Mouse (Mus musculus) kidney, postnatal 0 days (tissue): ENCODE data around the gene Ints12. TPM values are rescaled to one million over a fixed set of nuclear protein-coding genes. Genes with fewer than 3 reads are reported as not detected.

Source experiments
- ATAC-seq: fragments of 200-750 bp; cut with Nextera tagmentation; replicated peaks from 2 replicates; pipeline ENCODE4 v1.8.0; 2017; ENCODE audit warnings: low read depth, moderate number of reproducible peaks, moderate TSS enrichment, moderate library complexity; ENCODE audit not compliant: low FRiP score
- DNase-seq: peaks from one replicate; pipeline ENCODE4 v3.0.0-alpha.2; 2016; ENCODE audit warnings: low spot score
- H3K27ac ChIP-seq: fragments of 300-500 bp; sonication (generic); 2 replicates; pipeline ENCODE4 v1.5.1; 2014; ENCODE audit warnings: mild to moderate bottlenecking
- H3K27me3 ChIP-seq: fragments of 300-500 bp; sonication (generic); 2 replicates; pipeline ENCODE4 v1.6.1; 2014; ENCODE audit warnings: low read length, mixed read lengths; ENCODE audit not compliant: insufficient read depth
- H3K36me3 ChIP-seq: fragments of 300-500 bp; sonication (generic); 2 replicates; pipeline ENCODE4 v1.6.1; 2014; ENCODE audit warnings: low read length, mixed read lengths; ENCODE audit not compliant: insufficient read depth
- H3K4me1 ChIP-seq: fragments of 300-500 bp; sonication (generic); replicated peaks from 2 replicates; pipeline ENCODE4 v1.6.1; 2014; ENCODE audit warnings: antibody characterized with exemption, low read length, mixed read lengths; ENCODE audit not compliant: insufficient read depth
- H3K4me2 ChIP-seq: fragments of 300-500 bp; sonication (generic); 2 replicates; pipeline ENCODE4 v1.6.1; 2014; ENCODE audit warnings: mild to moderate bottlenecking, low read length, moderate library complexity, mixed read lengths
- H3K4me3 ChIP-seq: fragments of 300-500 bp; sonication (generic); replicated peaks from 2 replicates; pipeline ENCODE4 v1.5.1; 2014; ENCODE audit warnings: low read depth, low read length
- H3K9ac ChIP-seq: fragments of 300-500 bp; sonication (generic); 2 replicates; pipeline ENCODE4 v1.6.1; 2014; ENCODE audit warnings: low read depth, low read length
- H3K9me3 ChIP-seq: fragments of 300-500 bp; sonication (generic); replicated peaks from 2 replicates; pipeline ENCODE4 v1.6.1; 2016; ENCODE audit warnings: low read length, inconsistent platforms, mixed read lengths
- CTCF ChIP-seq: IDR thresholded peaks from 2 replicates; pipeline ENCODE4 v1.5.1; 2016; ENCODE audit warnings: antibody characterized with exemption, low read depth, mild to moderate bottlenecking, moderate library complexity
- WGBS: fragments of 180-500 bp; shearing (Covaris S2); extraction: QIAGEN DNeasy Blood & Tissue Kit; methylation state at CpG from one replicate; pipeline ENCODE4 v1.1.7; 2014; 5-methylcytosine and 5-hydroxymethylcytosine counted together
- polyA plus RNA-seq: library from polyadenylated mRNA; unstranded; fragments of >200 nt; fragmentation: Nextera tagmentation; extraction: Ambion mirVana; gene quantifications from 2 replicates; pipeline ENCODE4 v1.2.1, GENCODE M21; 2015

Gene Ints12
- polyA plus RNA-seq, 1 experiment from 2014 or later, result 21.4 TPM

DNA sequence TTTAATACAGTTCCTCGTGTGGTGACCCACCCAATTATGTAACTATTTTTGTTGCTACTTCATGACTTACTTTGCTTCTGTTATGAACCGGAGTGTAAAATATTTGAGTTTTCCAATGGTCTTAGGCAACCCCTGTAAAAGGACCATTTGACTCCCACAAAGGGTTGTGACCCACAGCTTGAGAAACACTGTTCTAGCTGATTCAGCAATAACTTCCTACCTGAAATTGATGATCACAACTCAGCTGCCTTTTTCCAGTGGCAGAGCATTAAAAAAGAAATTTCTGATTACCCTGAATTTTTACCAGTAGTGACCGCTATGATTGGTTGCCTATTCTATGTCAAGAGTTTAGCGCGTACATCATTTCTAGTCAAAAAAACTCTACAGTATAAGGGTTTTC is 39.7 kb downstream of the Ints12 start:
- Histone ChIP-seq H3K4me3 (no peak overlapping the region), H3K36me3 (no peaks in the 10 kb centered on the region), H3K4me2 (no peak overlapping the region), H3K27ac (no peak overlapping the region), H3K27me3 (no peaks in the 10 kb centered on the region), H3K9ac (no peak overlapping the region), H3K4me1 (no peaks in the 10 kb centered on the region), H3K9me3 (no peaks in the 10 kb centered on the region)
- no peak for TF ChIP-seq CTCF
- DNase-seq, result no peak
- ATAC-seq, result no peak
- 96% methylated on average over 5 of the region's 5 CpGs for WGBS

DNA sequence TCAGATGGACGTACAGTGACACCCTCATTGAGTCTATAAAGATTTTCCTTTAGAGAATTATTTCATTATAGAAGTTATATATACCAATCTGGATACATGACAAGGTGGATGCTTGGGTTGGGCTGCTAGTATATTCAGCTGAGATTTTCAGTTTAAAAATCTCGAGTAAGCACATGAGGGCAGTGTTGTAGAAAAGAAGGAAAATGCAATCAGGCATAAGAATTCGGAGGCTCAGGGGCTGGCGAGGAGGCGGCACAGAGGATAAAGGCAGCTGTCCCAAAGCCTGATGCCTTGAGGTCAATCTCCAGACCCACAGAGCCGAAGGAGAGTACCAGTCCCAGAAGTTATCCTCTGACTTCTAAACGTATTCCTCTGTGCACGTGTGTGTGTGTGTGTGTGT is 41.0 kb downstream of the Ints12 start:
- Histone ChIP-seq H3K27me3 (no peaks in the 10 kb centered on the region), H3K4me3 (no peak overlapping the region), H3K9me3 (no peaks in the 10 kb centered on the region), H3K4me1 (no peaks in the 10 kb centered on the region), H3K4me2 (no peak overlapping the region), H3K27ac (no peak overlapping the region), H3K36me3 (no peaks in the 10 kb centered on the region), H3K9ac (no peak overlapping the region)
- 70% methylated on average over 8 of the region's 8 CpGs for WGBS
- ATAC-seq, result no peak
- DNase-seq, result no peak
- no peak for TF ChIP-seq CTCF

DNA sequence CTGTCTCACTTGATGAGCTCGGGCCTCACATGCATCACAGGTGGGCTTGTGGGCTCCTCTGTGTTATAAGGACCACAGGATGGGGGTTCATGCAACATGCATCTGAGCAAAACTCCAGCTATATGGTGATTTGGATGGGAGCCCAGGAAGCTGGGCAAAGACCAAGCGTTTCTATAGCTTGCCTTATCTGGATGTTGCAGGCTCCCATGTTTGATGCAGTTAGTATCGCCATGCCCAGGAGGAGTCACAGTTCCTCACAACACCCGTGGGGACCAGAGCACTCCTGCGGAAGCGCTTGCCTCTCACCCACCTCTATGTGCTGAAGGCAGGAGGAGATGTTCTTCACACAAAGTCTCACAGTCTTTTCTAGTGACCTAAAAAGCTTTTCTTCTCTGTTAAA is 50.2 kb downstream of the Ints12 start:
- no peak for ATAC-seq
- H3K9me3 ChIP-seq, result no peaks in the 10 kb centered on the region
- DNase-seq, result no peak
- no peaks in the 10 kb centered on the region for H3K4me1 ChIP-seq
- no peaks in the 10 kb centered on the region for H3K27me3 ChIP-seq
- no peak for TF ChIP-seq CTCF
- no peak overlapping the region for H3K4me2 ChIP-seq
- H3K27ac ChIP-seq, result no peak overlapping the region
- H3K9ac ChIP-seq, result no peak overlapping the region
- WGBS, result 88% methylated on average over 6 of the region's 6 CpGs
- no peak overlapping the region for H3K4me3 ChIP-seq
- H3K36me3 ChIP-seq, result 0 out of 2 replicates have a peak, but pooled peaks cover 2% of the 10 kb centered on the region

DNA sequence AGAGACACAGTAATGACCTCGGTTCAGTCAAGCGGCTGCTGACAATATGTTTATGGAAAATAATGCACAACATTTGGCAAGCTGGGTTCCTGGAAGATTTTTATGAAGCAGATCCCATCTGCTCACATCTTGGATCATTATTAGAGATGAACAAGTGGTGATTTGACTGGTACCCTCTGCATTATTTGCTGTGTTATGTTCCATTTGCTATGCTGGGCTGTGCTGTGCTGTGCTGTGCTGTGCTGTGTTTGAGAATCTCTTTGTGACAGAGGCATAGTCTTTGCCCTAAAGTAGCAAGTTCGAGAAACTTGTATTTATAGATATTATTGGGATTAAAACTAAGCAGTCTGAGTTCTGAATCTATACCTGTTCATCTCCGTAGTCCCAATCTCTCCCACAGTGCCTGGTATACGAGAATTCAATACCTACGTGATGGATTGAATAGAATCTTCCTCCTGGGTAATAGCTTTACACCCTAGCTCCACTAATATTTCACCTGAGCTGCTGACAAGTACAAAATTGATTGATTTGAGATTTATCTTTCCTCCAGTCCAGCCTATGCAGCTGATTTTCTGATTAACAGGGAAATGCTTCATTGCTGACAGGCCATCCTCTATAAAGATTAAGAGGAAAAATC is 53.0 kb downstream of the Ints12 start:
- H3K27ac ChIP-seq, result no peak overlapping the region
- DNase-seq (no peak), ATAC-seq (no peak)
- 84% methylated on average over 6 of the region's 6 CpGs for WGBS
- no peaks in the 10 kb centered on the region for H3K4me1 ChIP-seq
- no peaks in the 10 kb centered on the region for H3K9me3 ChIP-seq
- TF ChIP-seq CTCF, result no peak
- no peaks in the 10 kb centered on the region for H3K27me3 ChIP-seq
- no peak overlapping the region for H3K9ac ChIP-seq
- H3K4me3 ChIP-seq, result no peak overlapping the region
- 0 out of 2 replicates have a peak, but pooled peaks cover 2% of the 10 kb centered on the region for H3K36me3 ChIP-seq
- H3K4me2 ChIP-seq, result no peak overlapping the region

DNA sequence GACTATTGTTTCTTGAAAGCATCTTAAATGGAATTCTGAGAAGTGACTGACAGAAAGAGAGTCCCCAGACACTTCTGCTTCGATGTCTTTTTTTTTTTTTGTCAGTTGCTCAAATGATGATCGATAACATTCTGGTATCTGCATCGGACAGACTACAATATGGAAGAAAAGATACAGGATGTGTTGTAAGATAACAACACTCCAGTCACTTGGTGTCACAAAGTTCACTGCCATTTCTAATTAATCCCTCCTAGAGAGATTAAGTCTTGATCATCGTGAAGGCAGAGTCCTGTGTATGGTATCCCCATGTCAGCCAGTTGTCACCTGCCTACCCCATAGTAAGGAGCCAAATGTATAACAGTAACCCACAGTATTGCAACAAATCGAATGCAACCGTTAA is 60.0 kb downstream of the Ints12 start:
- H3K9me3 ChIP-seq, result no peaks in the 10 kb centered on the region
- no peak overlapping the region for H3K9ac ChIP-seq
- no peak for ATAC-seq
- H3K4me3 ChIP-seq, result no peak overlapping the region
- H3K27me3 ChIP-seq, result no peaks in the 10 kb centered on the region
- no peak overlapping the region for H3K4me2 ChIP-seq
- TF ChIP-seq CTCF, result no peak
- no peak for DNase-seq
- WGBS, result 90% methylated on average over 6 of the region's 6 CpGs
- H3K27ac ChIP-seq, result no peak overlapping the region
- H3K4me1 ChIP-seq, result no peaks in the 10 kb centered on the region
- no peaks in the 10 kb centered on the region for H3K36me3 ChIP-seq

DNA sequence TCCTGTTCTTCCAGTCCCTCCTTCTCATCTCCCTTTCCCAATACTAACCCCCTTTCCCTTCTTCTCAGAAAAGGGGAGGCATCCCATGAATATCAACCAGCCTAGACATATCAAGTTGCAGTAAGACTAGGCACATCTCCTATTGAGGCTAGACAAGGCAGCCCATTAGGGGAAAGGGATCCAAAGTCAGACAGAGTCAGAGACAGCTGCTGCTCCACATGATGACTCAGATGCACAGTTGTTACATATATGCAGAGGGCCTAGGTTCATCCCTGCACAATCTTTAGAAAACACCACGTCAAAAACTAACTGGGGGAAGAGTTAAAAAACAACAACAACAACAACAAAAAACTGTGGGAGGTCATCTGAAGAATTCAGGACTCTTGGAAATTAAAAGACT is 61.2 kb downstream of the Ints12 start:
- no peaks in the 10 kb centered on the region for H3K27me3 ChIP-seq
- 66% methylated on average over 1 of the region's 1 CpGs for WGBS
- no peak overlapping the region for H3K9ac ChIP-seq
- H3K4me1 ChIP-seq, result no peaks in the 10 kb centered on the region
- H3K9me3 ChIP-seq, result no peaks in the 10 kb centered on the region
- DNase-seq (no peak), ATAC-seq (no peak)
- no peak overlapping the region for H3K27ac ChIP-seq
- TF ChIP-seq CTCF, result no peak
- no peak overlapping the region for H3K4me2 ChIP-seq
- H3K36me3 ChIP-seq, result no peaks in the 10 kb centered on the region
- H3K4me3 ChIP-seq, result no peak overlapping the region

DNA sequence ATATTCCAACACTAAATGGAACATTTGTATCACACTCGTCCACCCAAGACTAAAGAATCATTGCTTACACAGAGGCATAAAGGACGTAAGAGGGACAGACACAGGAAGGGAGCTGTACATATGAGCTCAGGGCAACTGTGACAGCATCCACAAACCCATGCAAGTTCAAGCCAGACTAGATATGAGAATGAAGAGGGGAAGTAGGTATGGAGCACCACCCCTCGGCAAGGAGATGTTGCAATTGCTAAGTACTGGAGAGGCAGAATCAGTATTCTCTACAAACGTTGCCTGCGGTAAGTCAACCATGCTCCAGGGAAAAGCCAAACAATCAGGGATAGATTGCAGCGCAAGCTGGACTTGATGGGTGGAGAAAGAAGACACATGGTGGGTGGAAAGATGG is 62.0 kb downstream of the Ints12 start:
- no peaks in the 10 kb centered on the region for H3K36me3 ChIP-seq
- no peaks in the 10 kb centered on the region for H3K27me3 ChIP-seq
- WGBS, result 63% methylated on average over 6 of the region's 6 CpGs
- no peaks in the 10 kb centered on the region for H3K4me1 ChIP-seq
- no peaks in the 10 kb centered on the region for H3K9me3 ChIP-seq
- H3K27ac ChIP-seq, result no peak overlapping the region
- H3K4me3 ChIP-seq, result no peak overlapping the region
- ATAC-seq, result no peak
- H3K4me2 ChIP-seq, result no peak overlapping the region
- no peak for DNase-seq
- TF ChIP-seq CTCF, result no peak
- no peak overlapping the region for H3K9ac ChIP-seq
